Mouse (Mus musculus) heart, embryonic 11.5 days (tissue): Measurements from ENCODE around the gene Arpp21. TPM values are rescaled to one million over a fixed set of nuclear protein-coding genes. Genes with fewer than 3 reads are reported as not detected.
"Not testable (repeated sequence)": the region's sequence is repeated elsewhere in the genome, so short reads cannot be mapped to it uniquely, and the experiment has no call there.

ENCODE experiments used
- ATAC-seq: fragments of 200-750 bp; cut with Nextera tagmentation; replicated peaks from 2 replicates; pipeline ENCODE4 v1.8.0; 2017; ENCODE audit warnings: moderate library complexity; ENCODE audit not compliant: insufficient number of reproducible peaks, low FRiP score, low TSS enrichment
- H3K27ac ChIP-seq: fragments of 300-500 bp; sonication (generic); 2 replicates; pipeline ENCODE4 v1.5.1; 2014; ENCODE audit warnings: mild to moderate bottlenecking, low read depth, low read length
- H3K27me3 ChIP-seq: fragments of 300-500 bp; sonication (generic); 2 replicates; pipeline ENCODE4 v1.6.1; 2014; ENCODE audit warnings: mild to moderate bottlenecking, low read length, mixed read lengths; ENCODE audit not compliant: control insufficient read depth, insufficient read depth
- H3K36me3 ChIP-seq: fragments of 300-500 bp; sonication (generic); 2 replicates; pipeline ENCODE4 v1.6.1; 2014; ENCODE audit warnings: mild to moderate bottlenecking, low read length, moderate library complexity, mixed read lengths; ENCODE audit not compliant: control insufficient read depth, insufficient read depth
- H3K4me1 ChIP-seq: fragments of 300-500 bp; sonication (generic); 2 replicates; pipeline ENCODE4 v1.6.1; 2014; ENCODE audit warnings: low read length; ENCODE audit not compliant: control insufficient read depth, insufficient read depth
- H3K4me2 ChIP-seq: fragments of 300-500 bp; sonication (generic); 2 replicates; pipeline ENCODE4 v1.6.1; 2014; ENCODE audit warnings: mild to moderate bottlenecking, moderate library complexity
- H3K4me3 ChIP-seq: fragments of 300-500 bp; sonication (generic); 2 replicates; pipeline ENCODE4 v1.5.1; 2014; ENCODE audit warnings: low read depth, low read length
- H3K9ac ChIP-seq: fragments of 300-500 bp; sonication (generic); 2 replicates; pipeline ENCODE4 v1.6.1; 2014; ENCODE audit warnings: mild to moderate bottlenecking, low read depth, low read length, moderate library complexity
- H3K9me3 ChIP-seq: fragments of 300-500 bp; sonication (generic); replicated peaks from 2 replicates; pipeline ENCODE4 v1.6.1; 2016; ENCODE audit warnings: low read length; ENCODE audit not compliant: control insufficient read depth
- WGBS: fragments of 180-500 bp; shearing (Covaris S2); extraction: QIAGEN DNeasy Blood & Tissue Kit; methylation state at CpG from one replicate; pipeline ENCODE4 v1.1.7; 2014; ENCODE audit not compliant: insufficient replicate concordance; 5-methylcytosine and 5-hydroxymethylcytosine counted together
- polyA plus RNA-seq: library from polyadenylated mRNA; unstranded; fragments of >200 nt; fragmentation: Nextera tagmentation; extraction: Ambion mirVana; gene quantifications from 2 replicates; pipeline ENCODE4 v1.2.1, GENCODE M21; 2014

The Arpp21 gene
- polyA plus RNA-seq, 1 experiment from 2014 or later: 1.7 TPM

DNA sequence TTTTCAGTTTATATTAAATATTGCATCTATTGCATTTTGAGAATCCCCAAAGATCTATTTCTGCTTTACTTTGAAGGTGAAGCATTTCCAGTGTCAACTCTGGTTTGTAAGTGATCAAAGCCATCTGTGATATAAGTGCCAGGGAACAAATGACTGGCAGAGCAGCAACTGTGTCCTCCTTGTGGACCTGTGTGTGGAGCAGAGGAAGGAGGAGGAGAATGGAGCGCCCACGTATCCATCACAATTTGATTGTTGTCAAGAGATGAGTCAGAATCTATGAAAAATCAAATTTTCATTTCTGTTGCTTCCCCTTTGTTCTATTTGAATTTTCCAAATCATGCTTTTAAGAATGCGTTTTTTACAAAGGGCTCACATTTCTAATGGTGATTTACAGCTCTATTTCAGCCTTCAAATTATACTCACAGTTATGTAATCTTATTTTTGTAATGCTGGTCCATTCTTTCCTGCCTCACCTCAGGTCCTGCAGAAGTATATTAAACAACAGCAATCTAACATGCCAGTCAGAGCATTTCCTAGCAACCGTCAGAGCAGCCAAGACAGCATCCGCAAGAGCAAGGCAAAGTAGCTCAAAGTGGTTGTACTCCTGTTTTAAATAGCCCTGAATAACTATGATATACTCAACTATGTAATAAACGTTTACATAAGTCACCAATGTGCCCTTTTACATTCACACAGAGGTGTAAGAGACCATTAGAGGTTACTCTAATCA, 174.9 kb downstream of the Arpp21 start:
- no peak overlapping the region for H3K4me2 ChIP-seq
- H3K36me3 ChIP-seq: no peaks in the 10 kb centered on the region
- no peaks in the 10 kb centered on the region for H3K27me3 ChIP-seq
- H3K4me1 ChIP-seq: no peaks in the 10 kb centered on the region
- H3K9me3 ChIP-seq: no peaks in the 10 kb centered on the region
- ATAC-seq: no peak
- no peak overlapping the region for H3K4me3 ChIP-seq
- H3K9ac ChIP-seq: no peak overlapping the region
- WGBS: 62% methylated on average over 6 of the region's 6 CpGs
- H3K27ac ChIP-seq: no peak overlapping the region

DNA sequence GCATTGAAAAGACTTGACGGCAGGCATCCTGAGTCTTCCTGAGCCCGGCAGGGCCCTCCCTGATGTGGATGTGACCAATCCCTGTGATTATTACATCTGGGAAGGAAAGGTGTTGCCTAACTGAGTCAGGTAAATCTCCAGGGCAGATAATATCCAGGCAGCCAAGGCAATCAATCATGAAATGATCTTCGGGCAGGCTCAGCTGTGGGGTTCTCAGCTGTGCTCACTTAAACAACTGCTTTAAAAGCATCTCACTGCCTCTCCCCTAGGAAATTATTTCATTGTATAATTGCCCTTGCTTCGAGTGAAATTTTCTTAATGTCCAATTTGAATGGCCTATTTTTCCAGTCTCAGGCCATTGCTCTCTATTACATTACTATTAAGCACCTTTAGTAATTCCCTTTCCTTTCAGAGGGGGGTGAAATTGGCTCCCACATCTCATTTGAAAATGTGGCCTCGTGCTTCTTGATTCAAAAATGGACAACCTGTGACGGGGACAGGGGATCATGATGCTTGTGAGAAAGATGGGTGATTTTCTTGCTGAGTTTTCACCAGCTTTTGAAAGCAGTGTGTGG, 180.8 kb downstream of the Arpp21 start:
- H3K36me3 ChIP-seq: no peaks in the 10 kb centered on the region
- H3K9me3 ChIP-seq: no peaks in the 10 kb centered on the region
- ATAC-seq: no peak
- H3K9ac ChIP-seq: no peak overlapping the region
- H3K27me3 ChIP-seq: no peaks in the 10 kb centered on the region
- H3K27ac ChIP-seq: no peak overlapping the region
- H3K4me1 ChIP-seq: no peaks in the 10 kb centered on the region
- WGBS: 76% methylated on average over 6 of the region's 6 CpGs
- H3K4me3 ChIP-seq: no peak overlapping the region
- H3K4me2 ChIP-seq: no peak overlapping the region

DNA sequence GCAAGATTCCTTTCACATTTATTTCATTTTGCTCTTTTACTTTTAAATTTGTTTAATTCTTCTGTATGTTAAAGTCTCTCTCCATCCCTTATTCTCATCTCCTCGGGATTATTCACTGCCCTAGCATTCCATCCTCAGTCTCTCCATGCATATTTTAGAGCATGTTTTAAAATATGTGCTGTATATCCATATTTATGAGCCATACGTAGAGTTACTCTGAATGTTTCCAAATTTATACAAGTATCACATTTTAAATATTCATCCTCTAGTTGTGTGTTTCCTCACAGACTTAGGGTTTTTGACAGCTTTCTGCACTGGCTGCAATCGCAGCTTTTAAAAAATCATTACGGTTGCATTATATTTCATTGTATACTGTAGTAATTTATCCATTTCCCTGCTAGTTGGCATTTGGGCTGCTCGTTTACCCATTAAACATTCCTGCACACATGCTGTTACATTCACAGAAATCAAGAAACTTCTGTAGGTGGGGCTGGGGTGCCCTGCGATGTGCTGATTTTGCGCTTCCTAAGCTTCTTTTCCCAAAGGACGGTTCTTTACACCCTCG, 187.8 kb downstream of the Arpp21 start:
- no peaks in the 10 kb centered on the region for H3K9me3 ChIP-seq
- no peak overlapping the region for H3K4me2 ChIP-seq
- no peak overlapping the region for H3K27ac ChIP-seq
- H3K36me3 ChIP-seq: no peaks in the 10 kb centered on the region
- H3K9ac ChIP-seq: no peak overlapping the region
- H3K27me3 ChIP-seq: no peaks in the 10 kb centered on the region
- 78% methylated on average over 9 of the region's 9 CpGs for WGBS
- H3K4me1 ChIP-seq: no peaks in the 10 kb centered on the region
- ATAC-seq: no peak
- H3K4me3 ChIP-seq: no peak overlapping the region

DNA sequence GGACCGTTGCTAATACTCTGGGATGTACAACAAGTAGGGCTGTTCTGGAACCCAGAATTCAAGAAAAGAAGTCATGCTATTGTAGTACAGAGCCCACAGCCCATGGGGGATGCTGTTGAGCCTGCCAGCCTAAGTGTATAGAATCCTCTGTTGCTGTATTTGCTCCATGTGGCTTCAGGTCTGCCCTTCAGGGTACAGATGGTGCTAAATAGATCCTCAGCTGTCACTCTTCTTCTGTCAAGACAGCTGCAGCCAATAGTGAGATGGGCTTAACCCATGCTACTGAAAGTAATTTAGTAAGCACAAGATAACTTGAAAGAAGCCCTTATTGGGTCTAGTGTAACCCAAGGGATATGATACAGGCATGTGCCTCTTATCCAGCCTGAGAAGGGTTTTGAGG, 195.2 kb downstream of the Arpp21 start:
- H3K27me3 ChIP-seq: no peaks in the 10 kb centered on the region
- H3K9me3 ChIP-seq: no peaks in the 10 kb centered on the region
- H3K9ac ChIP-seq: no peak overlapping the region
- H3K4me3 ChIP-seq: no peak overlapping the region
- H3K4me1 ChIP-seq: no peaks in the 10 kb centered on the region
- H3K4me2 ChIP-seq: no peak overlapping the region
- 69% methylated on average over 1 of the region's 1 CpGs for WGBS
- no peak overlapping the region for H3K27ac ChIP-seq
- no peak for ATAC-seq
- H3K36me3 ChIP-seq: no peaks in the 10 kb centered on the region

DNA sequence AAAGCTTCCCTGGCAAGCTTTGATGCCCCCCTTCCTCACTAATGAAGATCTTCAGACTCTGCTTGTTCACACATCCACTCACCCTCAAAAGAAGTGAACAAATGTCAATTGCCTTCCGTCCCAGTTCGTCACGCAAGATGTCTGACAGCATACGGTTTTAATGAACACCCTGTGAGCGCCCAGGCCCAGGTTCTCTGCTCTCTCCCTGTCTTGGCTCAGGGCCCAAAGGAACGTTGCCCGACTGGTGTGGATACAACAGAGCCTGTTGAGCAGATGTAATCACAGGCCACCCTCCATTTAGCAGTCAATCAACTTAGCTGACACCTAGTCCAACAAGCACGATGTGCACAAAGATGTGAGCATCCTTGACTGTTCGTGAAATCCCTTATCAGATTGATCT, 198.0 kb downstream of the Arpp21 start:
- Histone ChIP-seq H3K4me3 (no peak overlapping the region), H3K9me3 (no peaks in the 10 kb centered on the region), H3K27ac (no peak overlapping the region), H3K4me2 (no peak overlapping the region), H3K36me3 (no peaks in the 10 kb centered on the region), H3K27me3 (no peaks in the 10 kb centered on the region), H3K4me1 (no peaks in the 10 kb centered on the region), H3K9ac (no peak overlapping the region)
- 60% methylated on average over 9 of the region's 9 CpGs for WGBS
- no peak for ATAC-seq

DNA sequence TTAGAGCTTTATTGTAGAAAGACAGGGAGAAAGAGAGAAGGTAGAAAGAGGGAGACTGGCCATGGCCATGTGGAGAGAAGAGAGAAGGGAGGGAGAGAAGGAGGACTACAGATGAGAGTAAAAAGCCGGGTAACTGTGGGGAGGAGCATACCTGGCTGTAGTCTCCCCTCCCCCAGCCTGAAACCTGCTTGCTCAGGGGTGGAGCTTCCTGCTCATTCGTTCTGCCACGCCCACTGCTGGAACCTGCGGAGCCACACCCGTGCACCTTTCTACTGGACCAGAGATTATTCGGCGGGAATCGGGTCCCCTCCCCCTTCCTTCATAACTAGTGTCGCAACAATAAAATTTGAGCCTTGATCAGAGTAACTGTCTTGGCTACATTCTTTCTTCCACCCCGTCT, 201.9 kb downstream of the Arpp21 start:
- not testable (repeated sequence) for H3K27me3 ChIP-seq, H3K4me2 ChIP-seq, H3K9ac ChIP-seq, H3K27ac ChIP-seq, ATAC-seq, H3K36me3 ChIP-seq, H3K4me1 ChIP-seq, H3K4me3 ChIP-seq, H3K9me3 ChIP-seq
- 19% methylated on average over 2 of the region's 10 CpGs for WGBS

DNA sequence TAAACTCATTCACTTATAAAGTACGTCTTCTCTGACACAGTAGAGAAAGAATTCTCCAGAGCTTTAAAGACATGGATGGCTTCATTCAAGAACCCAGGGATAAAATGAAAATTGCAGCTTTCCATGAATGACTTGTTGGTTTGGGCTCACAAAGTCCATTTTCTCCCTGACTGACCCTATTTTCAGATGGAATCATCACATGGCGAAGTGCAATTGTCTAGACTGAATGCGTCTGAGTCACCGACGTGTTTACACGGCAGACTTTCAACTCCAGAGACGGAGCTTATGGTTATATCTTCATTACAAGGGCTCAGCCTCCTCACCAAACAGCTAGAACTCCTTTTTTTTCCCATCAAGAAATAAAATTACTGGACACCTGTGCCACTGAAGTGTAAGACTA, 203.6 kb downstream of the Arpp21 start:
- Histone ChIP-seq H3K4me3 (no peak overlapping the region), H3K9ac (no peak overlapping the region), H3K4me2 (no peak overlapping the region), H3K27ac (no peak overlapping the region), H3K27me3 (no peaks in the 10 kb centered on the region), H3K9me3 (no peaks in the 10 kb centered on the region), H3K36me3 (no peaks in the 10 kb centered on the region), H3K4me1 (no peaks in the 10 kb centered on the region)
- WGBS: 78% methylated on average over 7 of the region's 7 CpGs
- no peak for ATAC-seq

DNA sequence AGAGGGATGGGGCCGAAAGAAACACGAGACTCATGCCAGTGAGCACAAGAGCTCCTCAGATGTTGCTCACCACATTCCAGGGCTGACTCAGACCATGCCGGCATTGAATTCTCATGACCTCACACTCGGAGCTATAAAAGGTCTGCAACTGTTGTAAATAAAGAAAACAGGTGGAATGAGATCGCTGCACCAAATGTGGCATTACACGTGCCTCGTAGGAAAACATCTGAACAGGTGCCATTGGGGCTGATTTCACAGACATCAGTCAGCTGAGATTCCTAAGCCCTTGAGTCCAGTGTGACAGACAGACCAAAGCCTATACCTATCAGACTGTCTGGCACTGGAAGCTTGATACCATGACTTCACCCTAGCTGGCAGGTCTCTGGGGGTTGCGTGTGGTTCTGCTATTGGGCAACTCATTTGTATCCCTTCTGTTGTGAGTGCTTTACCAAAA, 212.1 kb downstream of the Arpp21 start:
- WGBS: 70% methylated on average over 8 of the region's 8 CpGs
- H3K36me3 ChIP-seq: no peaks in the 10 kb centered on the region

DNA sequence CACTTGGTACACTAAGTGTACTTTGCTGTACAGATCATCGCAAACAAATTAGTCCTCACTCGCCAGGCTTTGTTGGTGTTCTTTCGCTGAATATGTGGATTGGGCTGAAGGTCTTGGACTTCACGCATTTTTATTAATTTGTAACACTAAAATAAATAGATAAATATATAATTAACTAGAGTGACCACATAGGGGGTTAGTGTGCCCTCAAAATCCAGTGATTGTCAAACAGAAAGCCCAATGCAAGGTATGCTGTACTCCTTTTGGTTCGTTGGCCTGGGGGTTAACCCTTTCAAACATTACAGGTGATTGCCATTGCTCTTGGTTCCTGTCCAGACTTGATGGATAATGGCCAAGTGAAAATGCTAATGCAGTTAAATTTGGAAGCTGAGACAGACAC, 212.6 kb downstream of the Arpp21 start:
- no peaks in the 10 kb centered on the region for H3K36me3 ChIP-seq
- no peak overlapping the region for H3K9ac ChIP-seq
- H3K27me3 ChIP-seq: no peaks in the 10 kb centered on the region
- ATAC-seq: no peak
- H3K4me2 ChIP-seq: no peak overlapping the region
- H3K4me3 ChIP-seq: no peak overlapping the region
- no peaks in the 10 kb centered on the region for H3K9me3 ChIP-seq
- 86% methylated on average over 5 of the region's 5 CpGs for WGBS
- no peaks in the 10 kb centered on the region for H3K4me1 ChIP-seq
- no peak overlapping the region for H3K27ac ChIP-seq

More for the DNA sequence above, 212.1 kb downstream of the Arpp21 start:
- Histone ChIP-seq H3K9me3 (no peaks in the 10 kb centered on the region), H3K4me1 (no peaks in the 10 kb centered on the region), H3K9ac (no peak overlapping the region), H3K4me2 (no peak overlapping the region), H3K27ac (no peak overlapping the region), H3K4me3 (no peak overlapping the region), H3K27me3 (no peaks in the 10 kb centered on the region)
- ATAC-seq: no peak
